Mouse (Mus musculus) kidney, embryonic 15.5 days (tissue): ENCODE results near the gene Usp44. TPM values are rescaled to one million over a fixed set of nuclear protein-coding genes. Genes with fewer than 3 reads are reported as not detected.
"Not testable (repeated sequence)": the region's sequence is repeated elsewhere in the genome, so short reads cannot be mapped to it uniquely, and the experiment has no call there.

Experiments used
- ATAC-seq: fragments of 200-750 bp; cut with Nextera tagmentation; replicated peaks from 2 replicates; pipeline ENCODE4 v1.8.0; 2017; ENCODE audit warnings: moderate TSS enrichment; ENCODE audit not compliant: low FRiP score
- H3K27ac ChIP-seq: fragments of 300-500 bp; sonication (generic); 2 replicates; pipeline ENCODE4 v1.5.1; 2015; ENCODE audit warnings: mild to moderate bottlenecking, inconsistent platforms
- H3K27me3 ChIP-seq: fragments of 300-500 bp; sonication (generic); 2 replicates; pipeline ENCODE4 v1.6.1; 2015; ENCODE audit warnings: inconsistent platforms
- H3K36me3 ChIP-seq: fragments of 300-500 bp; sonication (generic); 2 replicates; pipeline ENCODE4 v1.6.1; 2015; ENCODE audit warnings: inconsistent platforms
- H3K4me1 ChIP-seq: fragments of 300-500 bp; sonication (generic); 2 replicates; pipeline ENCODE4 v1.6.1; 2015; ENCODE audit warnings: inconsistent platforms
- H3K4me2 ChIP-seq: fragments of 300-500 bp; sonication (generic); 2 replicates; pipeline ENCODE4 v1.6.1; 2015; ENCODE audit warnings: moderate library complexity, mild to moderate bottlenecking, inconsistent platforms
- H3K4me3 ChIP-seq: fragments of 300-500 bp; sonication (generic); replicated peaks from 2 replicates; pipeline ENCODE4 v1.5.1; 2015; ENCODE audit warnings: mild to moderate bottlenecking, inconsistent platforms
- H3K9ac ChIP-seq: fragments of 300-500 bp; sonication (generic); 2 replicates; pipeline ENCODE4 v1.6.1; 2015; ENCODE audit warnings: mild to moderate bottlenecking, inconsistent platforms
- H3K9me3 ChIP-seq: fragments of 300-500 bp; sonication (generic); replicated peaks from 2 replicates; pipeline ENCODE4 v1.6.1; 2016; ENCODE audit warnings: inconsistent platforms
- WGBS: fragments of 180-500 bp; shearing (Covaris S2); methylation state at CpG from one replicate; pipeline ENCODE4 v1.1.7; 2015; ENCODE audit warnings: mixed read lengths; 5-methylcytosine and 5-hydroxymethylcytosine counted together
- polyA plus RNA-seq: library from polyadenylated mRNA; unstranded; fragments of >200 nt; fragmentation: Nextera tagmentation; extraction: Ambion mirVana; gene quantifications from 2 replicates; pipeline ENCODE4 v1.2.1, GENCODE M21; 2015

Usp44 gene
- polyA plus RNA-seq, 1 experiment from 2014 or later: 0.73 TPM

DNA sequence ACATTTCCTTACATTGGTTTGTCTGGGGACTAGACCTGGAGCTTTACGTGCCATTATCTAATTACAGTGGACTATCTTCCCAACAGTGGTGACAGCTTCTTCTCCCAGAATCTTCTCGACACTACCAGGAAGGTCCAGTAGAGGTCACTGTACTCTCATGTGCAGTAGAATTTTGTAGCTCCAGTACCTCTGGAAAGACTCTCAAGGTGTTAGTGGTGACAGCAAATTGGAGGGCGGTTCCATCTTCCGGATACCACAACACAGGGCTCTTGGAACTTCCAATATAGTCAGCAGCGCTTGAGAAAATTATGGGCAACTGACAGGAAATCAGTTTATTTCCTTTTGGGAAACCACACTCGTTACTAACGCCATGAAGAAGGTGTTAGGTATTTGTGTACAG, 12.7 kb upstream of the Usp44 start:
- H3K9me3 ChIP-seq: no peaks in the 10 kb centered on the region
- peaks cover 4% of the 10 kb centered on the region; the same call in 1 of the 2 replicates for H3K4me1 ChIP-seq
- peaks cover 9% of the 10 kb centered on the region; the same call in 1 of the 2 replicates for H3K27me3 ChIP-seq
- WGBS: 32% methylated on average over 7 of the region's 7 CpGs
- no peak overlapping the region for H3K9ac ChIP-seq
- no peak overlapping the region for H3K4me2 ChIP-seq
- no peak for ATAC-seq
- no peak overlapping the region for H3K4me3 ChIP-seq
- H3K36me3 ChIP-seq: no peaks in the 10 kb centered on the region
- no peak overlapping the region for H3K27ac ChIP-seq

GRCm38 (mm10) chr10:93829898-93830831, 1.2 kb upstream of the Usp44 start:
- ATAC-seq: no peak
- no peaks in the 10 kb centered on the region for H3K9me3 ChIP-seq
- H3K27me3 ChIP-seq: peaks cover 63% of the 10 kb centered on the region
- no peak overlapping the region for H3K27ac ChIP-seq
- no peak overlapping the region for H3K9ac ChIP-seq
- 46% methylated on average over 9 of the region's 9 CpGs for WGBS
- peaks cover 28% of the 10 kb centered on the region for H3K4me1 ChIP-seq
- H3K4me2 ChIP-seq: no peak overlapping the region
- H3K36me3 ChIP-seq: no peaks in the 10 kb centered on the region
- no peak overlapping the region for H3K4me3 ChIP-seq

GRCm38 (mm10) chr10:93831730-93832574, 597 bp downstream of the Usp44 start:
- H3K9me3 ChIP-seq: no peaks in the 10 kb centered on the region
- ATAC-seq: no peak
- H3K27ac ChIP-seq: no peak overlapping the region
- H3K4me2 ChIP-seq: peak overlapping the region; percentile 41
- peaks cover 80% of the 10 kb centered on the region for H3K27me3 ChIP-seq
- peak overlapping the region; percentile 16; the same call in 1 of the 2 replicates for H3K4me3 ChIP-seq
- no peak overlapping the region for H3K9ac ChIP-seq
- H3K36me3 ChIP-seq: no peaks in the 10 kb centered on the region
- H3K4me1 ChIP-seq: peaks cover 28% of the 10 kb centered on the region
- WGBS: 4% methylated on average over 18 of the region's 18 CpGs

DNA sequence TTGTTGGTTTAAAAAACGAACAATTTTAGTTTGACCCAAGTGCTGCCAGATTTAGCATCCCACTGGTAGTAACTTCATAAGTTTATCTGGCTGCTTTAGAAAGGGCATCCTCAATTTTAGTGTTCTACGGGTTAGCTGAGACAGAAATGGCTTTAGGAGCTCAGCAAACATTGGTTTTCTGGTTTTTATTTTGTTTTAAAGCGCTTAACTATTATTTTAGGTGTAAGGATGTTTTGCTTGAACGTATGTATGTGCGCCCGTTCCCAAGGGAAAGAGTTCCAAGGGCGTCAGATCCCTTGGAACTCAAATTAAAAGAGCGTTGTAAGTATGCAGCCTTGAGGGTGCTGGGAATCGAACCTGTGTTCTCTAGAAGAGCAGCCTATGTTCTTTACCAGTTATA, 1.5 kb downstream of the Usp44 start:
- H3K4me1 ChIP-seq: peaks cover 28% of the 10 kb centered on the region
- H3K27ac ChIP-seq: no peak overlapping the region
- H3K4me2 ChIP-seq: peak overlapping the region; percentile 99; the same call in 1 of the 2 replicates
- no peak for ATAC-seq
- H3K36me3 ChIP-seq: no peaks in the 10 kb centered on the region
- H3K27me3 ChIP-seq: peaks cover 83% of the 10 kb centered on the region
- 42% methylated on average over 9 of the region's 9 CpGs for WGBS
- H3K9ac ChIP-seq: no peak overlapping the region
- no peaks in the 10 kb centered on the region for H3K9me3 ChIP-seq
- no peak overlapping the region for H3K4me3 ChIP-seq

DNA sequence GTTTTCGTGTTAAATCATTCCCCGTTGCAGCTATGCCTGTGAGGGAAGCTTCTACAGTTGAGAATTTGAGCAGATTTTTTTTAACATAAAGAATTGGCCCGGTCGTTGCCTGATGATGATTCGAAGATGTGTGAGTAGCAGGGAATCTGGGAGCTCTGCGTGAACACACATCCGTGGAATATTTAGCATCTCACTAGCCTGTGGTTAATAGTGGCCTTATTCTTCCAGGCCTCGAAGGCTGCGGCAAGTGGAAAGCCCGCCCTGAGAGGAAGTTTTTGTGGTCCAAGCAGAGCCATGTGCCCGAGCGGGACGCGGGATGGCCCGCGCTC, 2.0 kb downstream of the Usp44 start:
- peaks cover 28% of the 10 kb centered on the region for H3K4me1 ChIP-seq
- WGBS: 3% methylated on average over 16 of the region's 16 CpGs
- H3K4me2 ChIP-seq: peak overlapping the region; percentile 99
- H3K4me3 ChIP-seq: peak overlapping the region; percentile 75
- peaks cover 83% of the 10 kb centered on the region for H3K27me3 ChIP-seq
- H3K36me3 ChIP-seq: no peaks in the 10 kb centered on the region
- peak overlapping the region; percentile 40; the same call in 1 of the 2 replicates for H3K9ac ChIP-seq
- no peaks in the 10 kb centered on the region for H3K9me3 ChIP-seq
- no peak for ATAC-seq
- H3K27ac ChIP-seq: no peak overlapping the region

- peaks cover 78% of the 10 kb centered on the region for H3K27me3 ChIP-seq
- H3K4me1 ChIP-seq: peaks cover 28% of the 10 kb centered on the region
- no peaks in the 10 kb centered on the region for H3K36me3 ChIP-seq
- peak overlapping the region; percentile 99 for H3K4me2 ChIP-seq
- H3K4me3 ChIP-seq: peak overlapping the region; percentile 75
- peak overlapping the region; percentile 40 for H3K9ac ChIP-seq
- H3K27ac ChIP-seq: no peak overlapping the region
- under 1% methylated on average over 75 of the region's 75 CpGs for WGBS
- peak; percentile 96 for ATAC-seq
- H3K9me3 ChIP-seq: no peaks in the 10 kb centered on the region
Observed at GRCm38 (mm10) chr10:93833699-93834393, 2.5 kb downstream of the Usp44 start.

- peak overlapping the region; percentile 40 for H3K9ac ChIP-seq
- WGBS: 4% methylated on average over 13 of the region's 13 CpGs
- no peaks in the 10 kb centered on the region for H3K9me3 ChIP-seq
Observed at GRCm38 (mm10) chr10:93834394-93834745, 3.0 kb downstream of the Usp44 start.

GRCm38 (mm10) chr10:93835115-93835514, 3.8 kb downstream of the Usp44 start:
- not testable (repeated sequence) for ATAC-seq, H3K36me3 ChIP-seq, H3K4me2 ChIP-seq, H3K9ac ChIP-seq, H3K9me3 ChIP-seq, H3K4me3 ChIP-seq, H3K27ac ChIP-seq
- WGBS: 89% methylated on average over 7 of the region's 7 CpGs
- Histone ChIP-seq H3K4me1 (peaks cover 28% of the 10 kb centered on the region), H3K27me3 (peaks cover 69% of the 10 kb centered on the region)

More at GRCm38 (mm10) chr10:93834394-93834745, 3.0 kb downstream of the Usp44 start:
- H3K4me3 ChIP-seq: peak overlapping the region; percentile 75
- H3K4me1 ChIP-seq: peaks cover 28% of the 10 kb centered on the region
- no peak overlapping the region for H3K27ac ChIP-seq
- H3K4me2 ChIP-seq: peak overlapping the region; percentile 99
- H3K36me3 ChIP-seq: no peaks in the 10 kb centered on the region
- no peak for ATAC-seq
- H3K27me3 ChIP-seq: peaks cover 77% of the 10 kb centered on the region

DNA sequence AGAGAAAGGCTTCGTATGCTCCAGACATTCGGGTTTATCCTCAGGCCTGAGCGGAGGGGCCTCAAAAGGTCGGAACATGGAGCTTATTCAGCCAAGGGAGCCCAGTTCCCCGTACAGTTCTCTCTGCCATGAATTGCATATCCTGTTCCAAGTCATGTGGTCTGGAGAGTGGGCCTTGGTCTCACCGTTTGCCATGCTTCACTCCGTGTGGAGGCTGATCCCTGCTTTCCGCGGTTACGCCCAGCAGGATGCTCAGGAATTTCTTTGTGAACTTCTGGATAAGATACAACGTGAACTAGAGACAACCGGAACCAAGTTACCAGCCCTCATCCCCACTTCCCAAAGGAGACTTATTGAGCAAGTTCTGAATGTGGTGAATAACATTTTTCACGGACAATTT, 15.4 kb downstream of the Usp44 start:
- Histone ChIP-seq H3K36me3 (peaks cover 3% of the 10 kb centered on the region; the same call in 1 of the 2 replicates), H3K9ac (no peak overlapping the region), H3K27ac (no peak overlapping the region), H3K27me3 (no peaks in the 10 kb centered on the region), H3K4me2 (no peak overlapping the region), H3K9me3 (peaks cover 18% of the 10 kb centered on the region), H3K4me3 (no peak overlapping the region), H3K4me1 (no peaks in the 10 kb centered on the region)
- no peak for ATAC-seq
- WGBS: 95% methylated on average over 13 of the region's 13 CpGs

- 91% methylated on average over 9 of the region's 9 CpGs for WGBS
- no peaks in the 10 kb centered on the region for H3K4me1 ChIP-seq
- no peak overlapping the region for H3K27ac ChIP-seq
- no peaks in the 10 kb centered on the region for H3K9me3 ChIP-seq
- peaks cover 13% of the 10 kb centered on the region for H3K36me3 ChIP-seq
- no peak for ATAC-seq
- no peak overlapping the region for H3K4me3 ChIP-seq
- no peak overlapping the region for H3K9ac ChIP-seq
- no peak overlapping the region for H3K4me2 ChIP-seq
- no peaks in the 10 kb centered on the region for H3K27me3 ChIP-seq
Observed at GRCm38 (mm10) chr10:93855126-93855525, 23.8 kb downstream of the Usp44 start.

- H3K27me3 ChIP-seq: no peaks in the 10 kb centered on the region
- ATAC-seq: no peak
- WGBS: 70% methylated on average over 6 of the region's 6 CpGs
- H3K4me2 ChIP-seq: no peak overlapping the region
- H3K4me3 ChIP-seq: no peak overlapping the region
- peaks cover 22% of the 10 kb centered on the region for H3K36me3 ChIP-seq
- no peak overlapping the region for H3K9ac ChIP-seq
- H3K9me3 ChIP-seq: no peaks in the 10 kb centered on the region
- H3K4me1 ChIP-seq: no peaks in the 10 kb centered on the region
- no peak overlapping the region for H3K27ac ChIP-seq
Observed at GRCm38 (mm10) chr10:93856095-93856494, 24.7 kb downstream of the Usp44 start.
